Mouse (Mus musculus) heart, postnatal 25 days (tissue): ENCODE data around the gene Kmt2d. TPM values are rescaled to one million over a fixed set of nuclear protein-coding genes. Genes with fewer than 3 reads are reported as not detected.

Experiments
- DNase-seq: peaks from one replicate; pipeline ENCODE4 v3.0.0; 2022; ENCODE audit warnings: low spot score
- intact Hi-C: fragments of 180-260 bp; cut with DNase I; formaldehyde crosslinking; loops from one replicate; pipeline ENCODE4 v1.15.1; 2025
- total RNA-seq, 2 experiments: library from RNA; stranded (reverse); gene quantifications; 2 replicates each; pipeline ENCODE4 v1.2.3; 2021

Gene Kmt2d
- total RNA-seq, 2 experiments from 2014 or later = 52.1 to 57.7 TPM

DNA sequence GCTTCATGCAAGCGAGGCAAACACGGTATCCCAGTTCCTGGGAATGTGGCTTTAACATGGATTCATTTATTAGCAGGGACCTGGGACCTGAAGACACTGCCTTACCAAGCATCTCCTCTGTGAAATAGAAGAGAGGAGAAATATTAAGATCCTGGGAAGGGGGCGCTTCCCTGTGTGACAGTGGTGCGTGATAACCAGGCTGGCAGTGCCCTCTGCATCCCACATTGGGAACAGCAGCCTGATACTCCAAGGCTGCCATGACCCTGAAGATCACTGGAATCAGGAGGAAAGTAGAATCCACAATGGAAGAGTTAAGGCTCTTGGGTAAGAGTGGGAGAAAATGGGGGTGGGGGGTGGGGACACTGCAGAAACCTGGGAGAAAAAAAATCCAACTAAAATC lies 83.1 kb downstream of the Kmt2d start:
- intact Hi-C loops = no loop called here

DNA sequence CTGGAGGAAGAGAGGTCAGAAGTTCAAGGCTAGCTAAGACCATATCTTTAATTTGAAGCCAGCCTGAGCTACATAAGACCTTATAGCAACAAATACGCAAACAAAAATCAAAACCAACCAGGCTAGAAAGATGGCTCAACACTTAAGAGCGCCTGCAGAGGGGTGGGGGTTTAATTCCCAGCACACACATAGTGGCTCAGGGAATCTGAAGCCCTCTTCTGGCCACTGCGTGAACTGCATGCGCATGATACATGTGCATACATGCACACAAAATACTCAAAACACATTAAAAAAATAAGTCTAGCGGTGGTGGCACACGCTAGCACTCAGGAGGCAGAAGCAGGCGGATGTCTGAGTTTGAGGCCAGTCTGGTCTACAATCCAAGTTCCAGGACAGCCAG lies 85.3 kb downstream of the Kmt2d start:
- DNase-seq = no peak
- intact Hi-C loops = no loop called here

More for the DNA sequence above, 83.1 kb downstream of the Kmt2d start:
- DNase-seq = no peak

Other genes starting within 250 kb of the Kmt2d start
- 1 to 10 TPM; 4.1 TPM for gene Cacnb3, start 240.4 kb downstream of the Kmt2d start, total RNA-seq
- gene Ddx23, start 208.3 kb downstream of the Kmt2d start, total RNA-seq = 10 to 100 TPM; 43.5 to 52.8 TPM
- gene Rnd1, start 193.7 kb downstream of the Kmt2d start, total RNA-seq = 1 to 10 TPM; 1.3 to 1.5 TPM
- gene Ccdc65, start 163.0 kb downstream of the Kmt2d start, total RNA-seq = under 1 TPM in 1 of 2 experiments, not detected in 1; 0.18 TPM
- gene Fkbp11, start 143.0 kb downstream of the Kmt2d start, total RNA-seq = 1 to 10 TPM; 4.7 to 7.2 TPM
- 10 to 100 TPM; 18.5 to 20.8 TPM for gene Arf3, start 108.0 kb downstream of the Kmt2d start, total RNA-seq
- gene Wnt10b, start 93.1 kb downstream of the Kmt2d start, total RNA-seq = under 1 TPM; 0.34 to 0.57 TPM
- gene Wnt1, start 81.3 kb downstream of the Kmt2d start, total RNA-seq = not detected
- under 1 TPM; 0.21 to 0.59 TPM for gene Ddn, start 61.7 kb downstream of the Kmt2d start, total RNA-seq
- gene Prkag1, start 39.7 kb downstream of the Kmt2d start, total RNA-seq = 100 to 1,000 TPM in 1 of 2 experiments, 10 to 100 TPM in 1; 90.5 to 103 TPM
- gene Rhebl1, start 23.3 kb upstream of the Kmt2d start, total RNA-seq = 1 to 10 TPM; 2.0 to 2.8 TPM
- 1 to 10 TPM; 1.8 TPM for gene Dhh, start 27.3 kb upstream of the Kmt2d start, total RNA-seq
- gene Lmbr1l, start 47.0 kb upstream of the Kmt2d start, total RNA-seq = 10 to 100 TPM; 11.5 to 13.4 TPM
- gene Tuba1b, start 63.4 kb upstream of the Kmt2d start, total RNA-seq = 100 to 1,000 TPM; 163 to 175 TPM
- gene Gm49450, start 82.3 kb upstream of the Kmt2d start, total RNA-seq = not detected
- gene Tuba1a, start 82.5 kb upstream of the Kmt2d start, total RNA-seq = 100 to 1,000 TPM in 1 of 2 experiments, 10 to 100 TPM in 1; 99.4 to 105 TPM
- 10 to 100 TPM; 33.5 to 33.7 TPM for gene Tuba1c, start 158.7 kb upstream of the Kmt2d start, total RNA-seq
- under 1 TPM; 0.14 to 0.42 TPM for gene Prph, start 184.0 kb upstream of the Kmt2d start, total RNA-seq
- under 1 TPM; 0.13 to 0.67 TPM for gene Troap, start 203.4 kb upstream of the Kmt2d start, total RNA-seq
- not detected for gene C1ql4, start 216.6 kb upstream of the Kmt2d start, total RNA-seq
- gene Dnajc22, start 222.0 kb upstream of the Kmt2d start, total RNA-seq = under 1 TPM; 0.16 to 0.45 TPM